Mouse (Mus musculus): Measurements from ENCODE around the gene Zfp560.
"Not testable (repeated sequence)": the region's sequence is repeated elsewhere in the genome, so short reads cannot be mapped to it uniquely, and the experiment has no call there.

Gene Zfp560

GRCm38 (mm10) chr9:20384532-20385342 lies at the start of gene Zfp560:
Zfp560 (minus strand) TSS chr9:20385177.
- DNase-seq (ENCODE audit: low read depth in 2 of 2, low spot score in 2 of 2): peak; percentile 90 to 92

GRCm38 (mm10) chr9:20430004-20430403 lies 45.0 kb upstream of the Zfp560 start:
- DNase-seq (ENCODE audit: low read depth in 2 of 2, low spot score in 2 of 2): no peak

- DNase-seq (ENCODE audit: low read depth in 2 of 2, low spot score in 2 of 2): no peak
Observed at GRCm38 (mm10) chr9:20411460-20411859, 26.5 kb upstream of the Zfp560 start.

- DNase-seq (ENCODE audit: low read depth in 2 of 2, low spot score in 2 of 2): no peak
Observed at GRCm38 (mm10) chr9:20409319-20409718, 24.3 kb upstream of the Zfp560 start.

- no peak for DNase-seq (ENCODE audit: low read depth in 2 of 2, low spot score in 2 of 2)
Observed at GRCm38 (mm10) chr9:20385343-20385703, 346 bp upstream of the Zfp560 start.

- DNase-seq (ENCODE audit: low read depth in 2 of 2, low spot score in 2 of 2): no peak
Observed at GRCm38 (mm10) chr9:20383659-20384058, 1.3 kb downstream of the Zfp560 start.

GRCm38 (mm10) chr9:20374712-20375111 lies 10.3 kb downstream of the Zfp560 start:
- DNase-seq (ENCODE audit: low read depth in 2 of 2, low spot score in 2 of 2): no peak

DNA sequence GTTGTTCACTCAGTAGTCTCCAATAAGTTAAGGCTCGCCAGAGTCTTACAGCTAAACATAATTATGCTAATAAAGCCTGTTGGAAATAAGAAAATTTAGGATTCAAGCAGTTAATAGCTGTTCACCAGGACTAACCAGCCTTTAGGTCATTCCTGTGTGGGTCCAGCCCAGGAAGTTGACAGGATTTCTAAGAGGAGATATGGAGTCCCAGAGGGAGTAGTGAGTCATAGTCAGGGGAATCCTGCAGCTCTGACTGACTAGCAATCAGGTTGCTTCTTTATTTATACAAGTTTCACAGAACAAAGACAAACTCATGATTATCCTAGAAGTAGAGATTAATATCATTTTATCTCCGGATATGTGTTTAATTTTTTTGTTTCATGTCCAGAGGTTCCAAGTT lies 17.7 kb downstream of the Zfp560 start:
- no peak for DNase-seq (ENCODE audit: low read depth in 2 of 2, low spot score in 2 of 2)

DNA sequence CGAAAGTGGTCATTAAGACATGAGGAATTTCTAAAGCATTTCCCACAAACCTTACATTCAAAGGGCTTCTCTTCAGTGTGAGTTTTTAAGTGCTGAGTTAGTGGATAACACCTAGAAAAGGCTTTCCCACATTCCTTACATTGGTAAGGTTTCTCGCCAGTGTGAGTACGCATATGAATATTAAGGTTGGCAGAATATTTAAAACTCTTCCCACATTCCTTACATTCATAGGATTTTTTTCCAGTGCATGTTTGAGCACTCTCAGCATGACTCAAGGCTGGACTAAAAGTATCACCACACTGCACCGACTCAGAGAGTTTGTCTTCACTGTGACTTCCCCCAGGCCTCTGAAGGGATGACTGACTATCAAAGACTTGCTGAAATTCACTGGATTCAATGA lies 36.5 kb downstream of the Zfp560 start:
- DNase-seq (ENCODE audit: low read depth in 2 of 2, low spot score in 2 of 2): no peak

GRCm38 (mm10) chr9:20335994-20336393 lies 49.0 kb downstream of the Zfp560 start, which contains the start of gene Olfr18:
Olfr18 (minus strand) TSS chr9:20336094.
- DNase-seq (ENCODE audit: low read depth in 2 of 2, low spot score in 2 of 2): no peak

GRCm38 (mm10) chr9:20298232-20298631 lies 86.7 kb downstream of the Zfp560 start, which contains the start of gene Olfr873:
Olfr873 (plus strand) TSS chr9:20298532.
- DNase-seq (ENCODE audit: low read depth in 2 of 2, low spot score in 2 of 2): no peak

- DNase-seq (ENCODE audit: low read depth in 2 of 2, low spot score in 2 of 2): not testable (repeated sequence)
Observed at GRCm38 (mm10) chr9:20295562-20295961, 89.4 kb downstream of the Zfp560 start.
